Mouse (Mus musculus): ENCODE data around the gene Cntn5.
A peak's percentile ranks its signal among the peaks of the same experiment; 100 is the strongest.

Cntn5 gene

DNA sequence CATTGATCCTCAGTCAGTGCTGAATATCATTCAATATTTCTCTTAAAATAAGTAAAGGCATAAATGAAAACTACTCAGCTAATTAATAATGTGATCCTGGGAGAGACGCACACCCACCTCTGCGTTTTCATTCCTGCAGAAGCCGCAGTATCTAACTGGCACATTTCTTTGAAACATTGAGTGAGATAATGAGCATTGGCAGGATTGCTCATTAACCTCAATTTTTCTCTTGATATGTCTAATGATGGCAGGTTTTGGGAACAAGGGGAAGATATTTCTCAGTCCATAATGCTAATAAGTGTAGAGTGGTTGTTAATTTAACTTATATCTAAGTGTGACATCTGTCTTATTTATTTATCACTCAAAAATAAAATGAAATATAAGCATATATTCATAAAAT, 734.0 kb downstream of the Cntn5 start:
- no peak for DNase-seq

DNA sequence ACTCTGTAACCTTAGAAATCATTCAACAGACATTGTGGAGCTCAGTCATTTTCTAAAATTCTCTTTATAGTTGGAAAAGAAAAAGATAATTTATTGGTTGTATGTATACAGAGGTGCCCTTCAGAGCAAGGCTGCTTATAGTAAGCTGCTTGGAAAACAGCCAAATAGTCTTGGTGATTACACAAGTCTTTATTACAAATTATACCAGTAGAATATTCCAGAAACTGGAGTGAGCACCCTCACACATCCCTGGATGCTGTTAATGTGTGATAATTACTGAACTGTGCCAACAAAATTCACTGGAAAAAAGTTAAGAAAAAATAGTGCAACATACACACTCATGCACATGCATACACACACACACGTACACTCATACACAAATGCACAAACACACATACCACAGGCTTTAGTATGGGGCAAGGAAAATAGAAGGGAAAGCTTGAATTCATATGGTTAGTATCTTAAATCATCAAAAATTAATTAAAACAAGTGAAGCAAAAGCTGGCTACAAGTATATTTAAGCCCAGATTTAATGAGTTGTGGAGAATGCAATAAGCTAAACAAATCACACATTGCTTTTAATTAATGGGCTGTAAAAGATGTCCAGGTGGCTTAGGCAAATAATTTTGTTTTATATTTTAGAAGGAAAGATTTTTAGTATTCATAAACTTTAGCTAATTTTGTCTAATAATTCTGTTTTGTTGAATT, 783.1 kb downstream of the Cntn5 start:
- DNase-seq = peak in 1 of 2 experiments; percentile 2

DNA sequence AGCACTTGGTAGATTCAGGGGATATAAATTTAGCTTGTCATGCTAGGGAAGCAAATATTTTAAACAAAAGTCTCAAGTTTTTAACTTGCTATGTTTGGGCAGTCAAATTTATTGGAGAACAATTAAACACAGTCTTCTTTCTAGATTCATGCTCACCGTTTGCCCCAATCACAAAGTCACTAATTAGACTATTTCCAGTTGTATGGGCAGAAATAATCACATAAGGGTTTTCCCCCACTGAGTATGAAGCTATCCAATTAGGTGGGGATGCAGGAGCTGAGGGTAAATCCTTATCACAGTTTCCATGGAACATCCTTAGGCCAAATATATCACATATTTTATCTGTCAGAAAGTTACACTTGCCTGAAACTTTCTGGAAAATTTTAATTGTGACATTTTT, 788.0 kb downstream of the Cntn5 start:
- no peak for DNase-seq

DNA sequence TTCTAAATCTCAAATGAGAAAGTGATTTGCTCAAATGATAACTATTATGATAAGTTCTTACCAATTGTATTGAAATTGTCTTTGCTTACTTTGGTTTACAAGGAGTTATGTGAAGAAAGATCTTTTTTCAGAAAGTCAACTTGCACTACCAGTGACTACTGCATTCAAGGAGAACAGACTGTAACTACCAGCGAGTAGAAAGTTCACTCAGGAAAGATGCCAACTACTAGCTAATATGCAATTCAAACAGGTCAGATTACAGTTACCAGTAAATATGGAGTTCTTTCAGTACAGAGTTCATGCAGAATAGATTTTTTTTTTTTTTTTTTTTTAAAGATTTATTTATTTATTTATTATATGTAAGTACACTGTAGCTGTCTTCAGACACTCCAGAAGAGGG, 795.4 kb downstream of the Cntn5 start:
- DNase-seq = no peak

DNA sequence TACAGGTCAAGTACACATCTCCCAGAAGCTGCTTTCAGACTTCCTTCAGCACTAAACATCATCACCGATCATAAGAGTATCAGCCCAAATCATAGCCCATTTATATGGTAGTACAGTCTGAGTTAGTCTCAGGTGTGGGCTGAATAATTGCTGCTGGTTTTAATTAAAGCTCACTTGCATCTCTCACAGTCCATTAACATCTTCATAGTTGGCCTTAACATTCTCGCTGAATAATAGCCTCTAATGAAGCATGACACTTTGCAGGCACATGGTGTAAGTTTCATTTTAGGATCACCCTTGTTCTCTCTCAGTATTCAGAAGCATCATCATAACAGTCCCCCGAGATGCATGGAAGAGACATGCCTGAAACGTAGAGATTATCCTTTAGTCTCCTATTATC, 796.7 kb downstream of the Cntn5 start:
- no peak for DNase-seq

DNA sequence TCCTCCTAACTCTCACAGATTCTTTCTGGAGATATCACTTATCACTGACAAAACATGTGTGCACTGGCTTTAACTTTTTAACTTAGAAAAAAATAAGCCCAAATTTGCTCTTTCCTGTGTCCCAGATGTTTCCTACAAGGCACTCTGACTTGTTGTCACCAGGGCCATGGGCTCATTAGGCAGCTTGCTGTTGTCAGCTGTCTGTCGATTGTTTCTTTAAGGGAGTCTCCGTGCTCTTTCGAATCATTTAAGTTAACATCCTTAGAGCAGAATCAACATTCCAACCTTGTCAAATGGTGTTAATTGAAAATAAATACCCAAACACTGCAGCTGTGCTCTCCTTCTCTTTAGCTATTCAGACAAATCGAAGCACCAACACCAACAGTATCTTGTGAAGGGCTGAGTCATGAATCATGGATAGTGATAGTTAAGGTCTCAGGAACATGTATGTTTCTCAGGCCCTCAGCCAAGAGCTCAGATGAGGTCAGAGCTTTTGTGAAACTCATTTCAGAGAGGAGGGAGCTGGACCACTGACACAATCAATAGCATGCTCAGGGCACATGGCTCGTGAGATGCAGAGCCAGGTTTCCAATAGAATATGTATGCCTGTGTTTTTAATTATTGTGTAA, 802.6 kb downstream of the Cntn5 start:
- DNase-seq = no peak

DNA sequence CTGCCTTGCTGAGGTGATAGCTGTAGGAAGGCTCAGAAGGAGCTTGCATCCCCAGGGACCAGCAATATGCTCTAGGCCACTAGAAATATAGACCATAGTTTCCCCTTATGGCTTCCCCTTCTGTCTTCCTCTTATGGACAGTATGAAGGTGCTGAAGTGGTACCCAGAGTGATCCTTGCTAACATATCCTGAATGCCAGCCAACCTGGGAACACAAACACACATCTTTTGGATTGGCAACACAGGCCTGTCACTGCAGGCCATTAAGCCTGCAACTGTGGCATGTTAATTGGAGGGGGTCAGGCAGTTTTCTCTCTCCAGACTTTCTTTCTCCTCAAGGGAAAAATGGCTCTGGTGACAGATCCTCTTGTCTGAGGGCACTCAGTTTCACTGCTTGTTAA, 828.3 kb downstream of the Cntn5 start:
- DNase-seq = no peak

DNA sequence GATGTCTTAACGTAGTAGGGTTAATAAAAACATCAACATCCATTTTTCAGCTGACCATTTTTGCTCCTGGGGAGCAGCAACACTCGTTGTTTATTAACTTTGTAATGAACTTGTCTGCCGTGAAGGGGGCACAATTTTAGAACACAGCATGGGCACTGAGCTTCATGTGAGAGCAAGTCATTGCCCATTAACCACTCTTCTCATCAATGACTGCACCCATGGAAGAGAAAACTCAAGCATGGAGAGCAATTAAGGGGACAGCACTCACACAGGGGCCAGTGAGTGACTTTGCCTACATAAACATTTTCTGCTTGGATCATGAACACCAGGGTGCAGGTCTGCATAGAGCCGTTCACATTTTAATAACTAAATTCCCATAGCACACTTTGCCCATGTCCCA, 831.2 kb downstream of the Cntn5 start:
- DNase-seq = no peak

DNA sequence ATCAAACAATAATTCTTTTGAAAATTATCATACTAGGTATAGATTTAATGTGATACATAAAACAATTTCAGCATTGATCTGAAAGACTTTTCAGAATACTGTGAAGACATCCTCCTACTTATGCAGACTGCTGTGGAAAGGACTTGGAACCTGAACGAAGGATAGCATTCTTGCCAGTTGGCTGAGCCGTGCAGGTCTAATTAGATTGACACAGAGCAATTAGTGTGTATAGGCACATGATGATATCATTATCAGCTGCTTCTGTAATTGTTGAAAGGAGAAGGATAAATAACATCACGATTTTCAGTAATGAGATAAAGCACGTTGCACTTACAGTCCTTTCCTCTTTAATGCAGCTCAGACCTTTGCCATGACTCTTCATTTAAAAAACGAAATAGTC, 831.7 kb downstream of the Cntn5 start:
- peak; percentile 14 to 25 for DNase-seq

DNA sequence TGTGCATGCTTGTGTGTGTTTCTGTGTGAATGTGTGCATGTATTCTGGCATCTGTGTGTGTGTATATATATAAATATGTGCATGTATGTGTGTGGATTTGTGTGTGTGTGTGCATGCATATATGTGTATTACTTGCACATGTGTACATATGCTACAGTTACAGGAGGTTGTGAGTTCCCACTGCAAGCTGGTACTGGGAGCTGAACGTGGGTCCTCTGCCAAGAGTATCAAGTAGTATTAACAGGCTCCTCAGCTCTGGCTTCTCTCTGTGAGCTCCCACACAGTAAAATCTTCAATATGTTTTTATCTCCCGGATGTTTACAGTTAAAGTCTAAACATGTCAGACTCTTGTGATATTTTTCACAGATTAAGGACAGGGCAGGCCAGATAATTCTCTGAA, 833.3 kb downstream of the Cntn5 start:
- no peak for DNase-seq

DNA sequence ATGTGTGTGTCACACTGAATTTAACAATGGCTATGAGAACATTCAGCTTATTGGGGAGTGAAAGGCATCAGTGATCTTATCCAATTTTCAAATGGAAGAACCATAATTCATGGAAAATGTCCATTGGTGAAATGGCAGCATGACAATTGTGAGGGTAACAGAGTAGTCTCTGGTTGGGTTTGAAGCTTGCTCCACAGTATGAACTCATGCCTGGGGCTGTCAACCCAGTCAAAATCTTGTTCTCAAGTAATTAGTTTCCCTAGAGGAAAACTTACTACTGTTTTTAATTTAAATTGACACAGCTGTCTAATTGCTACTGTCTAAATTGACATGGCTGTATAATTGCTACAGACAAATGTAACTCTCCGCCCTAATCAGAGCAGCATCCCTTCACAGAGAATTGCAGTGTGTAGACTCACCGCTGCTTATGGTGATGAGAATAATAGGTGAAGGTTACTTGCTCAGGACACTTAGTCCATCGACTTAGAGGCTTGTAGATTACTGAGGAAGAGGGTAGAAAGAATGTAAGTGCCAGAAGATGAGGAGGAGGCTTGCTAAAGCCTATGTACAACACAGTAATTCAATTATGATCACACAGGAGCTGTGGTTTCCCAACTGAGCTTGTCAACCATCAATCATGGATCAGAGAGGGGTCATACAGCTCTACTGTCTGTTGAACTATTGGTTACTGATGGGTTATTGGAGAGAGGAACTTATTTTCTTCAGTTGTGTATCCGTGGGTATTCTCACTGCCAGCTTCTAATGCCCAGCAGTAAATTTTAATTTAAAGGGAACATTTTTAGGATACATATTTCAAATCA, 859.4 kb downstream of the Cntn5 start:
- no peak for DNase-seq

DNA sequence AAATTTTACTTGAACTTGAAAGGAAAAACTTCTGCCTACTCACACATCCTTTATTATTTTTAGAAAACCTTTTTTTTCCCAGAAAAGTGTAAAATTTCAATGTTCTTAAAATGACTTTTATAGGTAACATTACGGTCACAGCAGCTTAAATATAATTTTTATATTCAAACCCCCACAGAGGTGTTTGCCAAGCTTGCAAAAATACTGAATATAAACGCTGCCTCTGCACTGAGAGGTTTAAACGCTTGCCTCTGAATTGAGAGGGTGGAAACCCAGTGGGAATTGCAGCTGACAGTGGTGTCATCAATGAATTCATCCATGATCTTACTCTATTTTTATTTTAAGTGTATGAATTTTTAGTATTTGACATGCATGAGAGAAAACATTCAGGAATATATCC, 861.6 kb downstream of the Cntn5 start:
- DNase-seq = no peak

DNA sequence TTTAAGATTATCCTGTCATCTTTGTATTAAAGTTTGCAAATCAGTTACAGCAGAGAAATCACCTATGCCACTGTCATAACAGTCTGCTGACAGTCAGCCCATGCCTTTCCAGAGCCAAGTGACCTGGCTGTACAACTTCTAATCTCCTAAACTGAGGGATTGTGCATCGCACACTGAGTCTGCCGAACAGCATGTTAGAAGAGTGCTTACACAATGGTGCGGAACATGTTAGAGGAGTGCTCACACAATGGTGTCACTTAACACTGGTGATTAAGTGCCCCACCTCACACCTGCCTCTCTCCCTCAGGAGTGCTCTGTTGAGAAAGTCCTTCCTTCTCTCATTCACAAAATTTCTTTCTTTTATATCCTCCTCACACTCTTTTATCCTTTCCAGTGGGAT, 889.4 kb downstream of the Cntn5 start:
- DNase-seq = no peak

DNA sequence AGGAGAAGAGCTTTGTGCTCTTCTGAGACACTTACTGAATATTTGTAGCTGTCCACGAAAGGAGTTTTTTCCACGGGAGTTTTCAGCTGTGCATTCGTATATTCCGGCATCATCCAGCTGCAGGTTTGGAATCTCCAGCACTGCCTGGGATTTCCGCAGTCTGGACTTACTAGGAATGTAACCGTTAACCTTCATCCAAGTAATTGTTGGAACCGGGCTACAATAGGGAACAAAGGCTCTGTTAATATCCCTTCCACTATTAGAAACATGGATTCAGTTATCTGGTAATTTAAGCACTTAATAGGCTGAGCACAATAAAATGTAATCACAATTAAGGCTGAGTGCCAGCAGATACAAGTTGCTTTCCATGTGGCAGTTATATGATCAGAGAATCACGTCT, 920.5 kb downstream of the Cntn5 start:
- no peak for DNase-seq

DNA sequence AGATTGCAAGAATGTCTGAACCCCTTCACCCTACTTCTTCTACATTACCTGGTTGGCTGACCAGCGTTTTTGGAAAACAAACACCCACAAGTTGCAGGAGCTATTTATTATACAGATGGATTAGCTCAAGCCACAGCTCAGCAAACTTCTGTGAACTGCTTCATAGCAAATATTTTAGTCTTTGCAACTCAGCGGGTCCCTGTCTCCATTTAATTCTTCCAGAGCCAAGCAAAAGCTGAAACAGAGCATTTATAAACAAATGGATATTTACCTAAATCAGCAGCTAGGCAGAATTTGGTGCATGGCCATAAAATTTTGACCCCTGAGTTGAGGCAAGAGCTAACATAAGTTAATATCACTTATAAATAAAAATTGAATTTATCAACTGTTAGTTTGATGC, 921.4 kb downstream of the Cntn5 start:
- no peak for DNase-seq

DNA sequence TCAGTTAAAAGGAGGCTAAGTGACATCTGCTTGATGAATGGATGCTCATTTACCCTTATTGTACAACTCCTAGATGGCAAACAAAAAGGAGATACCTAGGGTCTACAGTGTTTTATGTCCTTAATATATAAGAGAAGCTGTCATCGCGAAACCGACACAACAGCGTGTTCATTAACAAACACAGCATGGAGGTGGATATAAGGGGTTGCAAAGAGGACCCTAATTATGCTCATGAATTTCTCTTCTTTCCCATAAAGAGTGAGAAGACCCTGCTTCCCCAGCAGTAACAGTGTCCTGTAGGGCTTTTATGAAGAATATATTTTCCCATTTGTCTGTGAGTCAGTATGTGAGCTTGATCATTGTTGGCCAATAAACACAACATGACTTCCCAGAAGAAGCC, 939.2 kb downstream of the Cntn5 start:
- DNase-seq = no peak

DNA sequence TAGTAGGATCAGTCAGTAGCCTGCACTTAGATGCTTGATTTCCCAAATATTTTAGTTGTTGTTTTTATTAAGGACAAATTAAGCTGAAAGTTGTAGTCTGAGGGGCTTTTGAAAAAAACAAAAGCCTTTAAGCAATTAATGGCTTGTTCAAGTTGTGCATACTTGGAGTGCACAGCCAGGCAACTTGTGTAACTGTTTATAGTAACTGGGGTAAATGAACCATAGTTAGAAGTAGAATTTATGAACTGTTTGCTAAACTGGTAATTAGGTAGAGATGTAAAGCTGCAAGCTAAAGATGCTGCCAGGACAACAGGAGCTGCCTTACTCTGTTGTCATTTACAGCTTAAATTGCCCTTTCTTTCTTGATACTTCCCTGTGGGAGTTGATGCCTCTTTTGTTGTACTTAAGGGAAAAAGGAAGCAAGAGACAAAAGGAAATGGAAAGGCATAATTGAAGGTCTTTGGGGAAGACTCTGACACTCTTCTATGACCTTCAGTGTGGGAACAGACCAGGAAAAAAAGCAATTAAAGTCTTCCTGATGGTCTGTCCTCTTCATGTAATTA, 943.9 kb downstream of the Cntn5 start:
- no peak for DNase-seq

DNA sequence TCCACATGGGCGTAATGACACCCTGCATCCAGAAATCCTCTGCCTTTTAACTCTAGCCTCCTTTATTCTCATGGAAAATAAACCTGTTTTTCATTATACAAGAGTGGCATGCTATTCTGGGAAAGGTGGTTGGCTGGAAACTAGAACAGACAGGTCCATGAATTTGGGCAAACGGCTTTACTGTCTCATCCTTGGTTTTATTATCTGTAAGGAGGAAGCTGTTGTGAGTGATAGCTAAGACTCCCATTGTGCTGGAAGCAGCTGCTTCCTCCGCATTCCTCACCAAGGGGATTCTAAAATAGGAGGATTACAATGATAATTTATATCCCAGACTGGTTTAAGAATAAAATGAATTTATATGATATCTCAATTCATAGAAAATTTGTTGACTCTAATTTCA, 955.2 kb downstream of the Cntn5 start:
- DNase-seq = no peak

DNA sequence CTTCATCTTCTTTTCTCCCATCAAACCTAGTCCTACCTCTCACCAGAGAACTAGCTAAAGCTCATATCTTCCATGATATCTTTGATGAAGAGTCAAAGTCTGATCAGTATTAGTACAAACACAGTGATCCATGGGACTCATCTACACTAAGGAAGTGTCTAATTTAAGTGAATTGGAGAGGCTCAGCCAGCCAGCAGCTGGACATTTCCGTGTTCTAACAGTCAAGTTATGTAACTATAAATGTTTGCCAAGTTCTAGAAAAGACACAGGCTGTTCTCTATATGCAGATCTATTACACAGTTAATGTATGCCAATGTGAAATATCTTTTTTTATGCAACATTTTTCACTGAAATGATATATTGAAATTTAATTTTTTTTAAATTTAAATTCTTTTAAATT, 959.7 kb downstream of the Cntn5 start:
- DNase-seq = no peak

DNA sequence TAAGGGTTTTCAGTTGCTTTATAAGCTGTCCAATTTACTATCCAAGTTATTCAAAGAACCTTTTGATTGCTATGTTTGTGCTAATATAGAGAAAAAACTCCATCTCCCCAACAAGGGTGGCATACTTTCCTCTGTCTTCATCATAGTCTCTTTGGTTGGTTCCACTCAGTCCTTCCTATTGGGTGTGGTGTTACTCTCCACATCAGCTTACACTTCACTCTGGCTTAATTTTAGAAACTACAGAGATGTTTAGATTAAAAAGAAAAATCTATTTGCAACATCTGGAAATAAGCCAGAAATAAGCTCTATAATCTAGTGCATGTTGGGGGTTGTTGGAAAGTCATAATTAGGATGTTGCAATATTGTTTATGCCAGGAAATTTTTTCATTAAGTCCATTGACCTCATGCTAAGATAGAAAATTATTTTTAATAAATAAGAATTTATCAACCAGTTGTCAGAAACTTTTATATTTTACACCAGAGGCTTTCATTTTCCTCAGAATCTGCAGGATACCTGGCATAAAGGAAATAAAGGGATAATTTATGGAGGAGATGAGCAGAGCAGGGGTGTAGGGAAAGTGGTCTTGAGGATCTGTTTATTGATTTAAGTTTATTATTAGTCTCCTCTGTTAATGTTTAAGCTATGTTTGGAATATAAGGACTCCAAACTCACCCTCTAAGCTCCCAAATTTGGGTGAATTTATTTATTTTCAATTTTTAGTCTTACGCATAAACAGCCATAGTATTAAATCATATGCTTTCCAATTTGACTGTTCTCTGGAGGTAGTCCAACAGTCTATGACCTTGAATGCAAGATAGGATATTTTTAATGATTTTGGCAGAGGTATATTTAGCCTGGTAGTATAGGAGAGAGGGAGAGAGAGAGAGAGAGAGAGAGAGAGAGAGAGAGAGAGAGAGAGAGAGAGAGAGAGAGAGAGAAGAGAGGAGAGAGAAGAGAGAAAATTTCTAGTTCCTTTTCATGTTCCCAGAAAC, 966.8 kb downstream of the Cntn5 start:
- no peak for DNase-seq

DNA sequence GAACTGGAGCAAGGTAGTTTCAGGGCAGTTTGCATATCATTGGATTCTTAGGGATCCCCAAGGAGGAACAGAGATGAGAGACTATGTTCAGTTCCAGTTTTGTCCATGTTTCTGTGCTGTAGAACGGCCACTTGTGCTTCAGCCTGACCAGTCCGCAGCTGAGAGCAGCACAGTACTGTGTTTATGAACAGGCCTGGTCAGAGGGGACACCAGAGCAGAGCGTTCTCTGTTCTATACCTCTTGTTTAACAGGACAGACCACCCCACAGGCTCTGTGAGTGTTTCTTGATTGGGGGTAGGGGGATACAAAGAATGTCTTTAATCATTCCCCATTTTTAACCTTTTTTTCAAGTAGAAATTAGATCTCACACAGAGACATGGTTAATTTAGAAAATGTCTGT, 984.0 kb downstream of the Cntn5 start:
- DNase-seq = no peak

DNA sequence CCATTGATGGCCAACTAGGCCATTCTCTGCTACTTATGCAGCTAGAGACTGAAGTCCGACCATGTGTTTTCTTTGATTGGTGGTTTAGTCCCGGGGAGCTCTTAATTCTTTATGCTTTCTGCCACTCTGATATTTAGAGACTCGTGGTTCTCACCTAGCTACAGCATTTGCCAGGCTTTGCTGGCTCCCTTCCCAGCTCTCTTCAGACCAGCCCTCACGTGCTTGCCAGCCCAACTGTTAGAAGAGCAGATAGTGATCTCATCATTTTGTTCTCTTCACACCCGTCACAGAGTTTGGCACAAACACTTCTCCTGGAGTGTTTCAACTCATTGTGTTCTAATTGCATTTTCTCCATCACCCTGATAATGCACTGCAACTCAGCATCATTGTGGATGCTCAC, 1005.5 kb downstream of the Cntn5 start:
- DNase-seq = peak; percentile 96

DNA sequence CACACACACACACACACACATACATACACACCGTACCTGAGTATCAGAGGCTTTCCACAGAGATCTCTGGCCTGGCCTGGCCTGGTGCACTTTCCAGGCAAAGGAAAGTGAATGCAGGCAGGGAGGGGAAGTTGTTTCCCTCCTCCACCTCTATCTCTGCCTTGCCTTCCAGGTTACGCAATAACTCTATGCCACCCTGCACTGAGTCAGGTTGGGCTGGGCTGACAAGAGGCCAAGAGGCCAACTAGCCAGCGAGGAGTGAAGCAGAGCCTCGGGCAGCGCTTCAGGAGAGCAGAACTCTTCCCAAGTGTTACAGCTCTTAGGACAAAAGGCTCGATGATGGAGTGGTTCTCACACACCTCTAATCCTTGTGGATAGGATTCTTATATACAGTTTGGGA, 1018.4 kb downstream of the Cntn5 start:
- no peak for DNase-seq
